In genomic region chr2:31810444-31810843, GRCm38 (mm10) we compare ENCODE assay signal across 14 mouse cellular contexts. TPM values are rescaled to one million over a fixed set of nuclear protein-coding genes. Genes with fewer than 3 reads are reported as not detected.
DNase-seq lines count a peak whose midpoint lies in the region; ATAC-seq lines count a peak whose summit lies in the region.
"Had no signal": no experiment of that assay in that cellular context is flagged by ENCODE, and none has a peak within 500 bp of the region (broad histone marks: within the 10 kb centered on the region; RNA-seq: fewer than 3 reads in every experiment).

TSS of gene Qrfp (minus strand) at chr2:31810580.

- no peaks in the 10 kb centered on the region for H3K9me3 ChIP-seq in embryonic facial prominence, embryonic 10.5 days

- peak; percentile 18 for DNase-seq in thymus, postnatal 14 days
- DNase-seq in thymus, postnatal 4 days: no peak
- DNase-seq in embryonic facial prominence, embryonic 10.5 days (ENCODE audit: low spot score): peak; percentile 31
- no peak for DNase-seq in frontal cortex, postnatal 14 days (ENCODE audit: low spot score in 2 of 2)
- DNase-seq in gastrocnemius, postnatal 4 days (ENCODE audit: low spot score in 2 of 2): no peak
- DNase-seq in urinary bladder, postnatal 25 days (ENCODE audit: low spot score): no peak
- DNase-seq: adrenal gland, postnatal 25 days; cerebellum, adult 2 months; gastrocnemius, postnatal 10 days; heart, postnatal 10 days; kidney, adult 9 months had no signal

- peak within 1 kb of the TSS; percentile 61 for H3K27ac ChIP-seq in embryonic facial prominence, embryonic 10.5 days (replicated peaks)
- H3K27ac ChIP-seq: left cerebral cortex, adult 2 months had no signal

- H3K4me3 ChIP-seq in embryonic facial prominence, embryonic 10.5 days: no peak within 1 kb of the TSS; the same call in 1 of the 2 replicates
- H3K4me3 ChIP-seq: left cerebral cortex, adult 2 months had no signal

- peak; percentile 36; the same call in 1 of the 2 replicates for ATAC-seq in megakaryocyte progenitor cell, adult 5-6 weeks (replicated peaks; ENCODE audit: poor library complexity)

- H3K36me3 ChIP-seq in embryonic facial prominence, embryonic 10.5 days (replicated peaks): peaks cover 6% of the 10 kb centered on the region; the same call in 1 of the 2 replicates

- peaks cover 17% of the 10 kb centered on the region for H3K27me3 ChIP-seq in embryonic facial prominence, embryonic 10.5 days (replicated peaks; ENCODE audit: low read depth, poor library complexity, severe bottlenecking)

- WGBS in embryonic facial prominence, embryonic 10.5 days: 34% methylated on average over 12 of the region's 12 CpGs

- H3K4me1 ChIP-seq in embryonic facial prominence, embryonic 10.5 days: peaks cover 64% of the 10 kb centered on the region

RNA-seq across cellular contexts. Expression of gene Qrfp, which starts in this region (rescaled TPM):
- polyA plus RNA-seq in embryonic facial prominence, embryonic 10.5 days (2016; fragmentation: Nextera tagmentation; extraction: Ambion mirVana): 0.19 and 0.20 TPM in 2 replicates
- not detected in 2 replicates for total RNA-seq in megakaryocyte progenitor cell, adult 5-6 weeks (2015)
- not detected in 2 replicates for total RNA-seq in megakaryocyte progenitor cell, adult 5-6 weeks (2017)
- not detected for total RNA-seq in gastrocnemius, postnatal 4 days (2021)
- total RNA-seq: adrenal gland, postnatal 25 days; gastrocnemius, postnatal 10 days; heart, postnatal 10 days; left cerebral cortex, adult 2 months had no signal
- polyA plus RNA-seq: cerebellum, adult 2 months; stomach, embryonic 16.5 days had no signal

Comparison
In these comparisons a context has a peak if more than half of its experiments do, and no peak if none do; other contexts are left out.
1. Peak in DNase-seq and H3K27ac ChIP-seq in embryonic facial prominence, embryonic 10.5 days; RNA of the gene not detected or under 1 TPM.
2. Peak in ATAC-seq in megakaryocyte progenitor cell, adult 5-6 weeks; RNA of the gene not detected or under 1 TPM.